Comparison of ENCODE assay signal across 8 mouse cellular contexts in the genomic region with DNA sequence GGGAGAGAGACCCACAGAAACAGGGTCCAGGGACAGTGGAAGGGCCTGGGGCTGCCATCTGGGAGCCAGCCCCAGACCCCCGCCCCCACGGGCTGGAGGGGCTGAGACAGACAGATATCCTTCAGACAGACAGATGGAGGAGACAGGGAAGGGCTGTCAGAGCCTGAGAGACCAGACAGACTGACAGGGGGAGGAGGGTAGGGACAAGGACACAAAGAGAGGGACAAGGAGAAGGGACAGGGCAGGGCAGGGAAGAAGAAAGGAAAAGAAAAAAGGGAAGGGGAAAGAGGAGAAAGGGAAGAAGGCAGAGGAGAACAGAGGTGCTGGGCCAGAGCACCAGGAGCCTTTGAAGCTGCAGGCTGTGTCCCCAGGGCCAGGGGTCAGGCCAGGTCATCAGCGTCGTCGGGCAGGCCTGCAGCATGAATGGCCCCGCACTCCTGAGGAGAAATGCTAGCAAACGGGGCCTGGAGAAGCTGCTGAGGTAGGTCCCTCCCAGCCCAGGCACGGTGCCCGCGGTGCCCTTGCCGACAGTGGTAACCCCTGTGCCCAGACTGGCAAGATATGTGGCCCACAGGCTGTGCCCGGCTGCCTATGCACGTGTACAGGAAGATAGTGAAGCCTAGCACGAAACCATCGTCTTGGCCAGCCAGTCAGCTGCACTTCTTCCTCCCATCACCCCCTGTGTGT. TPM values are rescaled to one million over a fixed set of nuclear protein-coding genes. Genes with fewer than 3 reads are reported as not detected.
DNase-seq lines count a peak whose midpoint lies in the region; ATAC-seq lines count a peak whose summit lies in the region.

No protein-coding gene starts in this region.

- no peaks in the 10 kb centered on the region for H3K9me3 ChIP-seq in forebrain, embryonic 10.5 days
- H3K9me3 ChIP-seq in forebrain, embryonic 15.5 days, result no peaks in the 10 kb centered on the region
- H3K9me3 ChIP-seq in forebrain, embryonic 14.5 days (replicated peaks; ENCODE audit: control insufficient read depth, low read length), result no peaks in the 10 kb centered on the region
- no peaks in the 10 kb centered on the region for H3K9me3 ChIP-seq in limb, embryonic 10.5 days (replicated peaks)

- 42% methylated on average over 15 of the region's 15 CpGs for WGBS in forebrain, embryonic 10.5 days
- WGBS in forebrain, embryonic 15.5 days, result 40% methylated on average over 15 of the region's 15 CpGs
- WGBS in forebrain, embryonic 14.5 days, result 45% methylated on average over 15 of the region's 15 CpGs
- 27% methylated on average over 15 of the region's 15 CpGs for WGBS in limb, embryonic 10.5 days

- no peak for ATAC-seq in forebrain, embryonic 15.5 days (replicated peaks)
- no peak for ATAC-seq in forebrain, embryonic 14.5 days

- peaks cover 39% of the 10 kb centered on the region for H3K4me1 ChIP-seq in forebrain, embryonic 10.5 days
- H3K4me1 ChIP-seq in forebrain, embryonic 15.5 days, result peaks cover 8% of the 10 kb centered on the region; the same call in 1 of the 2 replicates
- H3K4me1 ChIP-seq in forebrain, embryonic 14.5 days (ENCODE audit: control insufficient read depth, insufficient read depth, low read length), result peaks cover 3% of the 10 kb centered on the region; the same call in 1 of the 2 replicates
- peaks cover 70% of the 10 kb centered on the region for H3K4me1 ChIP-seq in limb, embryonic 10.5 days

- H3K36me3 ChIP-seq in forebrain, embryonic 10.5 days (replicated peaks), result no peaks in the 10 kb centered on the region
- H3K36me3 ChIP-seq in forebrain, embryonic 15.5 days, result no peaks in the 10 kb centered on the region
- no peaks in the 10 kb centered on the region for H3K36me3 ChIP-seq in forebrain, embryonic 14.5 days (ENCODE audit: control insufficient read depth, insufficient read depth, low read length)
- no peaks in the 10 kb centered on the region for H3K36me3 ChIP-seq in limb, embryonic 10.5 days

- no peaks in the 10 kb centered on the region for H3K27me3 ChIP-seq in forebrain, embryonic 10.5 days (ENCODE audit: poor library complexity, severe bottlenecking)
- no peaks in the 10 kb centered on the region for H3K27me3 ChIP-seq in forebrain, embryonic 15.5 days
- no peaks in the 10 kb centered on the region for H3K27me3 ChIP-seq in forebrain, embryonic 14.5 days (replicated peaks; ENCODE audit: control insufficient read depth, insufficient read depth, low read length)
- H3K27me3 ChIP-seq in limb, embryonic 10.5 days (ENCODE audit: low read depth, poor library complexity, severe bottlenecking), result no peaks in the 10 kb centered on the region

- DNase-seq in forebrain, embryonic 10.5 days (ENCODE audit: extremely low spot score, low spot score), result no peak
- DNase-seq in 3134 (ENCODE audit: extremely low read depth, insufficient read length, low spot score), result peak; percentile 52
- no peak for DNase-seq in forebrain, embryonic 14.5 days (ENCODE audit: low spot score)
- no peak for DNase-seq in limb, embryonic 10.5 days (ENCODE audit: low spot score)
- DNase-seq in testis, postnatal 14 days (ENCODE audit: low spot score), result peak; percentile 59
- DNase-seq in urinary bladder, adult 18-20 months (ENCODE audit: low spot score in 2 of 2), result no peak
- no peak for DNase-seq in thymus, adult 18-20 months

- no peak overlapping the region for H3K9ac ChIP-seq in forebrain, embryonic 15.5 days (replicated peaks)
- H3K9ac ChIP-seq in forebrain, embryonic 14.5 days (ENCODE audit: low read length), result peak overlapping the region; percentile 13; the same call in 1 of the 2 replicates

- no peak overlapping the region for H3K4me2 ChIP-seq in forebrain, embryonic 15.5 days (replicated peaks)
- no peak overlapping the region for H3K4me2 ChIP-seq in forebrain, embryonic 14.5 days (ENCODE audit: low read length)

- no peak overlapping the region for H3K4me3 ChIP-seq in forebrain, embryonic 10.5 days
- no peak overlapping the region for H3K4me3 ChIP-seq in forebrain, embryonic 15.5 days
- no peak overlapping the region for H3K4me3 ChIP-seq in forebrain, embryonic 14.5 days (ENCODE audit: low read depth, low read length)
- peak overlapping the region; percentile 32 for H3K4me3 ChIP-seq in limb, embryonic 10.5 days

- H3K27ac ChIP-seq in forebrain, embryonic 10.5 days, result peak overlapping the region; percentile 87
- H3K27ac ChIP-seq in forebrain, embryonic 15.5 days (replicated peaks), result no peak overlapping the region
- no peak overlapping the region for H3K27ac ChIP-seq in forebrain, embryonic 14.5 days (ENCODE audit: low read depth, low read length)
- H3K27ac ChIP-seq in limb, embryonic 10.5 days, result peak overlapping the region; percentile 93

RNA-seq across cellular contexts. Expression of gene Lsp1, which starts 11.4 kb away (rescaled TPM):
- polyA plus RNA-seq in forebrain, embryonic 10.5 days (2016; fragmentation: Nextera tagmentation; extraction: Ambion mirVana), result 10.7 and 12.0 TPM in 2 replicates
- 3.6 and 4.2 TPM in 2 replicates for polyA plus RNA-seq in forebrain, embryonic 15.5 days (2015; fragmentation: Nextera tagmentation; extraction: Ambion mirVana)
- polyA plus RNA-seq in forebrain, embryonic 14.5 days (2014; fragmentation: Nextera tagmentation; extraction: Ambion mirVana), result 5.8 and 5.9 TPM in 2 replicates
- 28.7 and 31.1 TPM in 2 replicates for polyA plus RNA-seq in limb, embryonic 10.5 days (2016; fragmentation: Nextera tagmentation; extraction: Ambion mirVana)

RNA-seq across cellular contexts. Expression of gene Tnnt3, which starts 26.6 kb away (rescaled TPM):
- 0.33 and 1.1 TPM in 2 replicates for polyA plus RNA-seq in forebrain, embryonic 10.5 days (2016; fragmentation: Nextera tagmentation; extraction: Ambion mirVana)
- polyA plus RNA-seq in forebrain, embryonic 15.5 days (2015; fragmentation: Nextera tagmentation; extraction: Ambion mirVana), result 0.98 TPM in 1 of 2 replicates, not detected in the other
- polyA plus RNA-seq in forebrain, embryonic 14.5 days (2014; fragmentation: Nextera tagmentation; extraction: Ambion mirVana), result 0.42 and 0.53 TPM in 2 replicates
- polyA plus RNA-seq in limb, embryonic 10.5 days (2016; fragmentation: Nextera tagmentation; extraction: Ambion mirVana), result 1.6 and 1.7 TPM in 2 replicates

RNA-seq across cellular contexts. Expression of gene Tnni2, which starts 30.4 kb away (rescaled TPM):
- polyA plus RNA-seq in forebrain, embryonic 10.5 days (2016; fragmentation: Nextera tagmentation; extraction: Ambion mirVana), result 0.46 and 1.4 TPM in 2 replicates
- polyA plus RNA-seq in forebrain, embryonic 15.5 days (2015; fragmentation: Nextera tagmentation; extraction: Ambion mirVana), result 0.73 and 0.93 TPM in 2 replicates
- polyA plus RNA-seq in forebrain, embryonic 14.5 days (2014; fragmentation: Nextera tagmentation; extraction: Ambion mirVana), result 0.67 and 0.82 TPM in 2 replicates
- 2.4 and 3.6 TPM in 2 replicates for polyA plus RNA-seq in limb, embryonic 10.5 days (2016; fragmentation: Nextera tagmentation; extraction: Ambion mirVana)

RNA-seq across cellular contexts. Expression of gene Syt8, which starts 37.4 kb away (rescaled TPM):
- 0.18 TPM in 1 of 2 replicates, not detected in the other for polyA plus RNA-seq in forebrain, embryonic 10.5 days (2016; fragmentation: Nextera tagmentation; extraction: Ambion mirVana)
- not detected in 2 replicates for polyA plus RNA-seq in forebrain, embryonic 15.5 days (2015; fragmentation: Nextera tagmentation; extraction: Ambion mirVana)
- polyA plus RNA-seq in forebrain, embryonic 14.5 days (2014; fragmentation: Nextera tagmentation; extraction: Ambion mirVana), result not detected in 2 replicates
- 0.25 TPM in 1 of 2 replicates, not detected in the other for polyA plus RNA-seq in limb, embryonic 10.5 days (2016; fragmentation: Nextera tagmentation; extraction: Ambion mirVana)

Comparison
In these comparisons a context has a peak if more than half of its experiments do, and no peak if none do; other contexts are left out.
1. H3K27ac ChIP-seq: peak in forebrain, embryonic 10.5 days (single experiment) and limb, embryonic 10.5 days (single experiment); none in forebrain, embryonic 15.5 days (single experiment) and forebrain, embryonic 14.5 days (single experiment).
2. DNase-seq: peak in 3134 (single experiment) and testis, postnatal 14 days (single experiment); none in forebrain, embryonic 10.5 days (single experiment), forebrain, embryonic 14.5 days (single experiment), limb, embryonic 10.5 days (single experiment), urinary bladder, adult 18-20 months (0 of 2) and thymus, adult 18-20 months (0 of 2).